Mouse (Mus musculus) CH12F3 (cell line): ENCODE measurements around the gene Coro6.

Source experiments
- in situ Hi-C: fragments of 300-500 bp; cut with MboI; formaldehyde crosslinking; loops from 2 replicates; pipeline ENCODE4 v1.14.3; 2020; ENCODE audit warnings: low sequenced_read_pairs

Gene Coro6

DNA sequence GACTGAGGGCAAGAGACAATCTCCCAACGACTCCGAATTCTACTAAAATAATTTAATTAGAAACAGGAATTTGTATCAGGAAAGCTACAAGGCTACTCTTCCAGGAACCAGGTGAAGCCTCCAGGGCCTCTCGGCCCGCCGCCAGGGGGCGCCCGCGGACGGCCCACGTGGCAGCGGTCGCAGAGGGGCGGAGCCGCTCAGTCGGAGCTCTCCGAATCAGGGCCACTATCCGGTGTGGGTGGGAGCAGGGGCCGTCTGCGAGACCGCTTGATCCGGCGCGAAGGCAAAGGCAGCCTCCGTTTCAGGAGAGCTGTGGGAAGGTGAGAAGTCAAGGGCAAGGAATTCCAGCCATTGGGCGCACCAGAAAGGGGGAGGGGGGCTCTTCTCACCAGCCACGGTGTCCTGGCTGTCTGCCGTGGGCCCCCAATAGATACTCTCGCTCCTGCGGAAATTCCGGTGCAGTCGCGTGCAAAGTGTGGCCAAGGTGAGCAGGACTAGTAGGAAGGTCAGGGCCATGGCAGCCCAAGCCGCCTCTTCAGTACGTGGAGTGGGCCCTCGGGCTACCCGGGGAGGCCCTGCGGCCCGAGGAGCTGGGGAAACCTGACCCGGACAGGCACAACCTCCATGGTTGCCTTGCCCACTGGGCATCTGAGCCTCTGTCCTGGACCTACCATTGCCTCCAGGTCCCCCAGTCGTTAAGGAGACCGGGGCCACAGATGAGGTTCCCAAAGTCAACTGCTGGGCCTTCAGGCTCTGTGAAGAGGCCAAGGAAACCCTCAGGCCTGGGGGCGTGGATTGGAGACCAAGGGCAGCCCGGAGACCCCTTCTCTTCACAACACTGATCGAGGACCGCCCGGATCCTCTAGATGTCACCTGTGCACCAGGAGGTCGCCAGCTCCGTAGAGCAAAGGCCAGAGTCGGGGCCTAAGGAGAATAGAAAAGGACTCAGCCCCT lies 46.1 kb downstream of the Coro6 start:
- in situ Hi-C loops: no loop called here

DNA sequence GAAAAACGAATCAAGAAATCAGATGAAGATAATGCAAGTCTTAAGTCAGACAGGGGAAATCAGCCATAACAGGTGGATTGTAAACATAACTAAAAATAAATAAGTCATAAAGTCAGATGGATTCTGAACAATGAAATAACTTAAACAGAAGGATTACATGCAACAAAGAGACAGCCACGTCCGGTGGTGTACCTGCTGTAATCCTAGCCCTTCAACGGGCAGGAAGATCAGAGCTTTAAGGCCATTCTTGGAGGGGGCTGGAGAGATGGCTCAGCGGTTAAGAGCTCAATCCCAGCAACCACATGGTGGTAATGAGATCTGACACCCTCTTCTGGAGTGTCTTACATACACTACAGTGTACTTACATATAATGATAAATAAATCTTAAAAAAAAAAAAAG lies 49.1 kb downstream of the Coro6 start:
- in situ Hi-C loops: no loop called here

DNA sequence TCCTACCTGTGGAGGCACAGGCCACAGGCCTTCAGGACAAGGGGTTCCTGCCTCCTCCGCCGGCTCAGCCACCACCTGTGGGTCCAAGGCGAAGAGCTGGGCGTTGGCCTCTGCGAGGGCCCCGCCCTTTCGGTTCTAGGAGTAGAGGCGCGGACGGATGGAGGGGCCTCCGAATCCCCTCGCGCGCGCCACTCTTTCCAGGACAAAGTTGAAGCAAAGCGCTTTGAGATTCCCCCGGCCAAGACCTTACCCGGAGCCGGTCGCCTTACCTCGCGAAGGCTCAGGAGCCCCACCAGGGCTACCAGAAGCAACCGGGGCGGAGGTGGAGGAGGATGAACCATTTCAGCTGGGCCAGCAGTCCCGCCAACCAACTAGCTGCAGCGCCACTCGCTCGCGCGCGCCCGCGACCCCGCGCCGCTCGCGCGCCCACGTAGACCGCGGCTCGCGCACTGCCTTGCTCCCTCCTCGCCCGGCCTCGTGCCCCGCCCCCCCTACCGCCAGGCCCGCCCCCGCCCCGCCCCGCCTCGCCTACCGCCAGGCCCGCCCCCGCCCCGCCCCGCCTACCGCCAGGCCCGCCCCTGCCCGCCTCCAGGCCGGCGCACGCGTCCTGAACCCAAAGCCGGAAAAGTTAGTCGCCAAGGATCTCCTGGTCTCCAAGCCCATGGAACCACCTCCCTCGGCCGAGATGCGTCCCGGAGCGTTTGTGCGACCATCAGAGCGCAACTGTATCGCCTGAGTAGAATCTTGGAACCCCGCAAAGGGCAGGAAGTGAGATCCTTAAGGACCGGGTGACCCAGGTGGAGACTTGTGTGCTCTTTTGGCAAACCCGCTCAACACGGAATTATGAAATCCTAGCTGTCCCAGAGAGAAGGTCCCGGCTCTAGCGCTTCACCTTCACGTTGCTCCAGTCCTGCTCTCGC lies 50.9 kb downstream of the Coro6 start:
- in situ Hi-C loops: no loop called here

GRCm38 (mm10) chr11:77513811-77514170 lies 51.6 kb downstream of the Coro6 start:
- in situ Hi-C loops: no loop called here

GRCm38 (mm10) chr11:77514281-77514831 lies 52.1 kb downstream of the Coro6 start:
- in situ Hi-C loops: no loop called here

- in situ Hi-C loops: no loop called here
These were observed 52.8 kb downstream of the Coro6 start, which contains the start of gene Abhd15 for GRCm38 (mm10) chr11:77514832-77515636. Abhd15 (plus strand) TSS chr11:77515121.

DNA sequence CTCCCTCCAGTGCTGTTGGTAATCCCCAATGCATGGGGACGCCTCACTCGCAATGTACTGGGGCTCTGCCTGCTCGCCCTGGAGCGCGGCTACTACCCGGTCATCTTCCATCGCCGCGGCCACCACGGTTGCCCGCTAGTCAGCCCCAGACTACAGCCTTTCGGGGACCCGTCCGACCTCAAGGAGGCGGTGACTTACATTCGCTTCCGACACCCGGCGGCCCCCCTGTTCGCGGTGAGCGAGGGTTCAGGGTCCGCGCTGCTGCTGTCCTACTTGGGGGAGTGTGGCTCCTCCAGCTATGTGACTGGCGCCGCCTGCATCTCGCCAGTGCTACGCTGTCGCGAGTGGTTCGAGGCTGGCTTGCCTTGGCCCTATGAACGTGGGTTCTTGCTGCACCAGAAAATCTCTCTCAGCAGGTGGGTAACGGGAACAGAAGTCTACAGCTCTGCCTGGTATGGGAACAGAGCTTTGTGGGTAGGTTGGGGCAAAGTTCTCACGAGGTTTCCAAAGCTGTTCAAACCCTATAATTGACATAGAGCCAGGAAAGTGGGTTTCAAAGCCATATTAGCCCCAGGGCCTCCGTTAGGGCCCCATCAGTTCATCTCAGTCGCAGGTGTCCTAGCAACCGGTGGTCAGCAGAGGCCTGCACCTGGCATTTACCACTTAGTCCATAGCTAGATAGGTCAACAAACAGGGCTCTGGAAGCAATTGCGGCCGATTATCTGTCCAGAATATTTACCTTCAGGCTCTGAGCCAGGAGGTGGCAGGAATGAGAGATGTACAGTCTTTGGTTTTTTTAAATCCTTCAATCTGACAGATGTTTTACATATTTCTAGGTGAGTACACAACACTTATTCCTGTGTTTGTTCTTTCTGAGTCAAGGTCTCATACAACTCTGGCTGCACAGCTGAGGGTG lies 53.7 kb downstream of the Coro6 start, which contains the start of gene Trp53i13:
Gene Trp53i13 (minus strand): TSS at position 344 of the 916 bp plus-strand sequence.
- in situ Hi-C loops: no loop called here

DNA sequence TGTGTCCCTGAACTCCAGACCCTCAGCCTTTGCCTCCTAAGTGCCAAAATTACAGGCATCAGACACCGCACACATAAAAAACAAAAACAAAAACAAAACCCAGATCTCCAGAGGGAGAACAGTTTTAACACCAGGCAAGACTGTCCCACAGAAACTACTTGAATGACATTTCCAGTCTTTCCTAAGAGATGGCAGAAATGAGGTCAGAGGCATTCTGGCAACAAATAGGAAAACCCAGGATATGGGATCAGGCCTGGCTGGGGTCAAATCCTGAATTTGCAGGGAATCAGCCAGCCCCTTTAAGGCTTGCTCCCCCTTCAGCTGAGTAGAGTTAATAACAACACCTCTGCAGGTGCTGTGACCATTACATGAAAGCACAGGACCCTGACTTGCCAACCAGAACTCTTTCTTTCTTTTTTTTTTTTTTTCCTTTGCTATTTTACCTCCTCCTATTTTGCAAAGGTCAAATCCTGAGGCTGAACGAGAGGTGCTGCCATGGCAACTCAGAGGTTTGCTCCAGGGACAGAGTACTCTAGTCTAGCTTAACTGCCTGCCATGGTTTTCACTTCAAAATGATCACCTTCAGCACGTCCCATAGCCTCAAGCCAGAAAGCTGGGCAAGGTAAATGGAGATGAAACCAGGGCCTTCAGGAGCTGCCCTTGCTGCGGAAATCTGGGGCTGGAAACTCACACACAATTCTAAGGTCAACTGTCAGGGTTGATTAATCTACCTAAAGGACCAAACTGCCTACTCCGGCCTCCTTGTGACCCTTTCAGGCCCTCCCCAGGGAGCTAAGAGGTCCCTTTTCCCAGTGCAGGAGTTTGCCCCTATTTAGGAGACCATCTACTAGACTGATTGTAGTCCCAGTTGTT lies 54.6 kb downstream of the Coro6 start:
- in situ Hi-C loops: no loop called here

DNA sequence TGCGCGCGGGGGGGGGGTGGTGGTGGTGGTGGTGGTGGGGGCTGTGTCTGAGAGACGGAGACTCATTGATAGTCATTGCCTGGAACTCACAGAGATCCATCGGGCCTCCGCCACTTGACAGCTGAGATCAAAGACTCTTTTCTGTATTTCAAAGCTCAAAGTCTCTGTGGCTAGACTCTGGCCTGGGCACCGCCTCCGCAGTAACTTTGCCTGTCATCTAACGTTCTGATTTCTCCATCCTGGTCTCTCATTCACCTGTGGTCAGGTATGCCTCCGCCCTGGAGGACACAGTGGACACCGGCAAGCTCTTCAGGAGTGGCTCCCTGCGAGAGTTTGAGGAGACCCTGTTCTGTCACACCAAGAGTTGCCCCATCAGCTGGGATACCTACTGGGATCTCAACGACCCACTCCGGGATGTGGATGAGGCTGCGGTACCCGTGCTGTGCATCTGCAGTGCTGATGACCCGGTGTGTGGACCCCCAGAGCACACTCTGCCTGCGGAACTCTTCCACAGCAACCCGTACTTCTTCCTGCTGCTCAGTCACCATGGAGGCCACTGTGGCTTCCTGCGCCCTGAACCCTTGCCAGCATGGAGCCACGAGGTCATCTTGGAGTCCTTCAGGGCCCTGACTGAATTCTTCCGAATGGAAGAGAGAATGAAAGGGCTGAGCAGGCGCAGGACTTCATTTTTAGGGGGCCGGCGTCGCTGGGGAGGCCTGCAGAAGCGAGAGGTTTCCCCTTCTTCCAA lies 56.0 kb downstream of the Coro6 start:
- in situ Hi-C loops: no loop called here

DNA sequence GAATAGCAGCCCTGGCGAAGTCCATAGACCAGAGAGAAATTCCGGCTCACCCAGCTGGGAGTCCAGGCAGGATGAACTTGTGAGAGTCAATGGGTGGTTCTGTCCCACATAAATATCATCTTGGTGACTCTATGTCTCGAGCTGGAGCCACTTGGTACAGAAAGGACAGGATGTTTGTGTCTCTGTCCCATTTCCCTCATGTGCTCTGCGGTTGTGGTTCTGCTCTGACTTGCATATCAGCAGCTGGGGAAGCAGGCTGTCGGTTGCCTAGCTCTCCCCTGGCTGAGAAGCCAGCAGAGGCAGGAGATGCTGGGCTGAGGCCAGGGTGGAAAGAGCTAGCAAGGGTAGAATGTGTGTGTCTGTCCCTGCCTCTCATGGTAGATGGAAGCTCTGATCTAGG lies 56.8 kb downstream of the Coro6 start, which contains the start of gene Gm10392:
Gene Gm10392 (minus strand): TSS at position 156 of the 400 bp plus-strand sequence.
- in situ Hi-C loops: no loop called here
